Mouse (Mus musculus): ENCODE measurements at regions not wholly inside any gene's neighbourhood (a gene's known extent, or its start where the extent isn't known, plus 50 kb on each side); places are given as distances from the start of the nearest gene placed in this dataset.
A peak's percentile ranks its signal among the peaks of the same experiment; 100 is the strongest.

DNA sequence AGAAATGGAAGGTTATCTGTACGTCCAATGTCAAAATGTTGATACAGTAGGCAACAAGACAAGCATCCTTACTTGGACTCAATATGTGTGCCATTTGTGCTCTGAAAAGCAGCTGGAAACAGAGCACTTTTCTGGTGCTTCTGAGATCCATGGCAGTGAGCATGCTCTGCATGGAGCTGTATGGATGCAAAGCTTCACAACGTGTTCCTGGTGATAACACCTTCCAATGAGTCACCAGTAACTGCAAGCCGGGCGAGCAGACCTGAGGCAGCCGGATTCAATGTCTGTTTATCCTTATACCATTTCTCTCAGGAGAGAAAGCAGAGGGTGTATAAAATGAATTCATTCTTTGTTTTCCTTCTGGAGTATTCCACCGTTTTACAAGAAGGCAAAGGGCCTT, 334.3 kb downstream of the Cd83 start:
- 93% methylated on average over 6 of the region's 6 CpGs for WGBS
- no peak for ATAC-seq (replicated peaks; ENCODE audit: low FRiP score, low read depth)
- no peak overlapping the region for H3K9ac ChIP-seq (ENCODE audit: low read depth, low read length)

DNA sequence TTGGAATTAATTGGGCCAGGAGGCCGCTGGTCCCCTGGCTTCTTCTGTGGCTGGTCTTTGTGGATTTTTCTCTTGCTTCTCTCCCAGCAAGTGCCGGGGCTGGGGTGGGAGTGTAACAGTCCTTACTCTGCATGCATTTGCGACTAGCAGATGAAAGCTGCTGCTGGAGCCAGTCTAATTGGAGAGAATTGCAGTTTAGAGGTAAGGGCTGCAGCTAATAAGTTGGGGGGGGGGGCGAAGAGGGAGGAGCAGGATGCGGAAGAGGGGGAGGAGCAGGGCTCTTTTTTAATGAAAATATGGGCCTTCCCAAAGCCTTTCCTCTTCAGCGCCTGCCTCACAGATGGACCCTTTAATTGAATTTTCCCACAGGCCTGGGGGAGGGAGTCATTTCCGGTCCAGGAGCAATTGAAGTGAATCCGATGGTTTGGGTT, 336.7 kb downstream of the Cd83 start:
- 18% methylated on average over 6 of the region's 8 CpGs for WGBS
- Histone ChIP-seq H3K4me3 (replicated peaks; ENCODE audit: low read depth, low read length) (no peak overlapping the region), H3K9me3 (replicated peaks; ENCODE audit: low read length) (no peaks in the 10 kb centered on the region), H3K36me3 (ENCODE audit: insufficient read depth, low read length) (no peaks in the 10 kb centered on the region), H3K4me2 (ENCODE audit: low read length) (no peak overlapping the region), H3K9ac (ENCODE audit: low read depth, low read length) (no peak overlapping the region), H3K27me3 (ENCODE audit: insufficient read depth, low read length) (no peaks in the 10 kb centered on the region), H3K4me1 (replicated peaks; ENCODE audit: insufficient read depth, low read length) (peaks cover 9% of the 10 kb centered on the region), H3K27ac (no peak overlapping the region)
- DNase-seq (ENCODE audit: low spot score) (peak; percentile 62), ATAC-seq (replicated peaks; ENCODE audit: low FRiP score, low read depth) (no peak)
- no peak for TF ChIP-seq CTCF (IDR thresholded peaks at IDR 0.05; ENCODE audit: low read depth)

More for the DNA sequence above, 334.3 kb downstream of the Cd83 start:
- Histone ChIP-seq H3K4me3 (replicated peaks; ENCODE audit: low read depth, low read length) (no peak overlapping the region), H3K4me1 (replicated peaks; ENCODE audit: insufficient read depth, low read length) (peaks cover 9% of the 10 kb centered on the region), H3K36me3 (ENCODE audit: insufficient read depth, low read length) (no peaks in the 10 kb centered on the region), H3K9me3 (replicated peaks; ENCODE audit: low read length) (no peaks in the 10 kb centered on the region), H3K27ac (no peak overlapping the region), H3K27me3 (ENCODE audit: insufficient read depth, low read length) (no peaks in the 10 kb centered on the region), H3K4me2 (ENCODE audit: low read length) (no peak overlapping the region)
- no peak for TF ChIP-seq CTCF (IDR thresholded peaks at IDR 0.05; ENCODE audit: low read depth)
- no peak for DNase-seq (ENCODE audit: low spot score)

DNA sequence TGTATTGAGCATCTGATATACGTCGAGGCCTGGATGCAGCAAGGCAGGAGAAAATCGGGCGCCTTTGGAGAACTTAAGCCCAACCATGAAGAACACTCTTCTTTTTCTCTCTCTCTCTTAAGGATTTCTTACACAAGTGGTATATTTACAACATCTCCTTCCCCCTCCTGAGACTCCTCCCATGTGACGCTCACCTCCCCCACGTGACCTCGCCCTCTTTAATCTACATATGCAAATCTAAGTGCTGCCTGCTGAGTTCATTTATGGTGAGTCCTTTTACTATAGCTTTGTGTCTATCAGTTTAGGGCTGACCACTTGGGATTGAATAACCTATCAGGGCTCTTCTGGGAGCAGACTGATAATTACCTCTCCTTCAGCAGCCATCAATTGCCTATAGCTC, 337.4 kb downstream of the Cd83 start:
- TF ChIP-seq CTCF (IDR thresholded peaks at IDR 0.05; ENCODE audit: low read depth) = no peak
- ATAC-seq (replicated peaks; ENCODE audit: low FRiP score, low read depth) (no peak), DNase-seq (ENCODE audit: low spot score) (no peak)
- Histone ChIP-seq H3K27ac (no peak overlapping the region), H3K9ac (ENCODE audit: low read depth, low read length) (no peak overlapping the region), H3K9me3 (replicated peaks; ENCODE audit: low read length) (no peaks in the 10 kb centered on the region), H3K27me3 (ENCODE audit: insufficient read depth, low read length) (no peaks in the 10 kb centered on the region), H3K4me3 (replicated peaks; ENCODE audit: low read depth, low read length) (no peak overlapping the region), H3K4me2 (ENCODE audit: low read length) (no peak overlapping the region), H3K4me1 (replicated peaks; ENCODE audit: insufficient read depth, low read length) (peaks cover 9% of the 10 kb centered on the region), H3K36me3 (ENCODE audit: insufficient read depth, low read length) (no peaks in the 10 kb centered on the region)
- WGBS = 57% methylated on average over 7 of the region's 7 CpGs

DNA sequence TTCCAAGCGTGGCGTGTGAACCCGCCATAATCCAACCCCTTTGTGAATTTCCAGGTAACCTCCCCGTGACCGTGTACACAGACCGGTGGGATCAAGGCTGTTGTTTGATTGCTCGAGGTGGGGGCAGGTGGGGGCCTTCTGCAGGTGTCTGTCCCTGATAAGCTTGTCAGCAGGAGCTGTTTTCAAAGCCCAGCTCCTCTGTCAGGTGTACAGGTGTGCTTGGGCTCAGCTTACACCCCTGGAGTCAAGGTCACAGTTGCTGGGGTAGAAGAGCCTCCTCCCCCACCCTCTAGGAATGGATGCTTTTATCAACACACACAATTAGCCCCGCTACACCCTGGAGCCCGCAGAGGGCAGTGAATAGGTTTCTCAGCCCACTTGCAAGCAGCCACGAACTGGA, 341.6 kb downstream of the Cd83 start:
- peak; percentile 37 for TF ChIP-seq CTCF (IDR thresholded peaks at IDR 0.05; ENCODE audit: low read depth)
- ATAC-seq (replicated peaks; ENCODE audit: low FRiP score, low read depth) = peak; percentile 52; the same call in 1 of the 2 replicates
- DNase-seq (ENCODE audit: low spot score) = no peak
- WGBS = 25% methylated on average over 10 of the region's 10 CpGs
- no peak overlapping the region for H3K9ac ChIP-seq (ENCODE audit: low read depth, low read length)
- peaks cover 1% of the 10 kb centered on the region; the same call in 1 of the 2 replicates for H3K4me1 ChIP-seq (replicated peaks; ENCODE audit: insufficient read depth, low read length)
- H3K27ac ChIP-seq = no peak overlapping the region
- no peaks in the 10 kb centered on the region for H3K27me3 ChIP-seq (ENCODE audit: insufficient read depth, low read length)
- H3K4me2 ChIP-seq (ENCODE audit: low read length) = no peak overlapping the region
- H3K9me3 ChIP-seq (replicated peaks; ENCODE audit: low read length) = no peaks in the 10 kb centered on the region
- no peaks in the 10 kb centered on the region for H3K36me3 ChIP-seq (ENCODE audit: insufficient read depth, low read length)
- no peak overlapping the region for H3K4me3 ChIP-seq (replicated peaks; ENCODE audit: low read depth, low read length)

DNA sequence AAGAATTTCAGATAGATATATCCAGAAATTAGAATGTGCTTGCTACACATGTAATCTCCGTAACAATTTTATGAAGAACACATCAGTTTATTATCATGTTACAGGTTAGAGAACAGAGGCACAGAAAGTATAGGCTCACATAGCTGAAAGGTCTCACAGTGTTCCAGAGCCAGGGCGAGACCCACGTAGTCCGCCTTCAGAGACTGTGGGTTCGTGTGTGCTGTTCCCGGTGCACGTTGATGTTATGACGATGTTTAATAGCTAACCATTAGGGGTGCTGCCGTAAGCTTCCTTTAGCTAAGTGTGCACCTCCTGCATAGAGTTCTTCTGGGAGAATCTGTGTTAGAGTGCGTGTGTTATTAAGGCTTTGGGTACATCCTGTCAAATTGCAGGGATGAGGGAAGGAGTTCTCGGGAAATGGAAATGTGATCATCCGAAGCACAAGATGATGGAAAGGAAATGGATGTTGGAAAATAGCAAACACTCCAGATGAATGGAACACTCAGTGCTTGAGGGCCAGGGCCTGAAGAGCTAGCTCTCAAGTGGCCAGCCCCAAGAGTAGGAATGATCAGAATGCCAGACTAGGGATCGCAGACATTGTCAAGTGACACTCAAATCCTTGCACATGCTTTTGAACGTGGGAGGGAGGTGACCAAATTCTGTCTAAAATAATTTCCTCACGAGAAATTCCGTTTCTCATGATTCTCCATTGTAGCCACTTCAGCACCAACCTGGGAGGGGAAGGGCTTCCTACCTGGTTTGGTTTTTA, 344.1 kb downstream of the Cd83 start:
- 92% methylated on average over 16 of the region's 16 CpGs for WGBS
- H3K9ac ChIP-seq (ENCODE audit: low read depth, low read length) = no peak overlapping the region
- ATAC-seq (replicated peaks; ENCODE audit: low FRiP score, low read depth) = no peak
- no peak for TF ChIP-seq CTCF (IDR thresholded peaks at IDR 0.05; ENCODE audit: low read depth)
- H3K36me3 ChIP-seq (ENCODE audit: insufficient read depth, low read length) = no peaks in the 10 kb centered on the region
- H3K4me2 ChIP-seq (ENCODE audit: low read length) = no peak overlapping the region
- no peaks in the 10 kb centered on the region for H3K9me3 ChIP-seq (replicated peaks; ENCODE audit: low read length)
- H3K27ac ChIP-seq = no peak overlapping the region
- no peaks in the 10 kb centered on the region for H3K4me1 ChIP-seq (replicated peaks; ENCODE audit: insufficient read depth, low read length)
- no peak overlapping the region for H3K4me3 ChIP-seq (replicated peaks; ENCODE audit: low read depth, low read length)
- no peak for DNase-seq (ENCODE audit: low spot score)
- no peaks in the 10 kb centered on the region for H3K27me3 ChIP-seq (ENCODE audit: insufficient read depth, low read length)

DNA sequence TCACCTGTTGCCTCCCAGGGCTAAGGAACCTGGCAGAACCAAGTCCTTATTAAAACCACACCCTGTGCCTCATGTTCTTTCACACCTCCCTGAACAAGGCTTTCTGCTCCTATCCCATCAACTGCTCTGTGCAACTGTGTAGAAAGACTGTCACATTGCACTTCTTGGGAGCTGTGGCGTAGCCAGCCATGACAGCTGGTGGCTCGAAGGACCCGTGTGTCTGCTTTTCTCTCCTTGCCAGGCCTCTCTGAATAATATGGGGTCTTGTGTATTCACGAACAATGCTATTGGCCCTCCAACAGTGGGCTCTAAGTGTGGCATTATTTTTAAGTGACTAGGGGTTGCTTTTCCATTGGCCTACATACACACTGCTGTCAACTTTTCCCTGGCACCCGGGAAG, 347.3 kb downstream of the Cd83 start:
- H3K27ac ChIP-seq = no peak overlapping the region
- 95% methylated on average over 5 of the region's 5 CpGs for WGBS
- no peak for ATAC-seq (replicated peaks; ENCODE audit: low FRiP score, low read depth)

More for the DNA sequence above, 347.3 kb downstream of the Cd83 start:
- no peak for DNase-seq (ENCODE audit: low spot score)
- H3K27me3 ChIP-seq (ENCODE audit: insufficient read depth, low read length) = no peaks in the 10 kb centered on the region
- no peaks in the 10 kb centered on the region for H3K36me3 ChIP-seq (ENCODE audit: insufficient read depth, low read length)
- no peaks in the 10 kb centered on the region for H3K9me3 ChIP-seq (replicated peaks; ENCODE audit: low read length)
- H3K9ac ChIP-seq (ENCODE audit: low read depth, low read length) = no peak overlapping the region
- no peak overlapping the region for H3K4me3 ChIP-seq (replicated peaks; ENCODE audit: low read depth, low read length)
- TF ChIP-seq CTCF (IDR thresholded peaks at IDR 0.05; ENCODE audit: low read depth) = no peak
- H3K4me1 ChIP-seq (replicated peaks; ENCODE audit: insufficient read depth, low read length) = no peaks in the 10 kb centered on the region
- H3K4me2 ChIP-seq (ENCODE audit: low read length) = no peak overlapping the region

All from kidney, postnatal 0 days (tissue).